Mouse (Mus musculus): ENCODE results near the gene Gm21970. TPM values are rescaled to one million over a fixed set of nuclear protein-coding genes. Genes with fewer than 3 reads are reported as not detected.
A peak's percentile ranks its signal among the peaks of the same experiment; 100 is the strongest.

Gm21970 gene
- polyA plus RNA-seq, 1 experiment from 2014 or later = not detected

DNA sequence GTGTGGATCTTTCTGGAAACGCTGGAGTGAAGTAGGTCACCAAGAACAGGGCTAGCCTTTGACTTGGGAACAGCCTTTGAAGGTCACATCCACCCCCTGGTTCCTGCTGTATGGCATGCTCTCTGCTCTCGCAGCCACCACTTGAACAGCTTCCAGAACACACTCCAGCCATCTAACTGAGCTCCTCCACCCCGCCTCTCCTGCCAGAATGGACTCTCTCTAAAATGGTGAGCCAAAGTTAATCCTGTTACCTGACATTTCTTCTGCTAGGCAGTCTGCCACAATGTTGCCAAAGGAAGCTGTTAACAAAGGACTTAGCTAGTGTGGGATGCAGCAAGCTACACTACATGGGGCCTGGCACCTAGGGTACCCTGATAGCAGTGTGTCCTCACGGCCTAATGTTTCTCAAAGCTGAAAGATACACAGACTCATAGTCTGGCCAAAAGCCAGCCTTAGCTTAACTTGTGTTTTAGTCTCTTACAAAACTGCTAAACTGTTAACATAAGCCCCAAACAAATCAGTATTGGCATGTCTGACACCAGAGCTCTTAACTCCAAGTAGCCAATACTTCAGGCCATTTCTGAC is 3.4 kb downstream of the Gm21970 start:
- H3K36me3 ChIP-seq = peaks cover 36% of the 10 kb centered on the region

GRCm38 (mm10) chr16:91395633-91396392 is 4.3 kb downstream of the Gm21970 start:
- Histone ChIP-seq H3K9me3 (replicated peaks) (no peaks in the 10 kb centered on the region), H3K4me2 (replicated peaks) (no peak overlapping the region), H3K27ac (no peak overlapping the region), H3K4me1 (no peaks in the 10 kb centered on the region), H3K36me3 (peaks cover 33% of the 10 kb centered on the region), H3K4me3 (no peak overlapping the region), H3K27me3 (no peaks in the 10 kb centered on the region), H3K9ac (no peak overlapping the region)
- 63% methylated on average over 8 of the region's 8 CpGs for WGBS
- ATAC-seq (ENCODE audit: low FRiP score) = no peak

More for the DNA sequence above, 3.4 kb downstream of the Gm21970 start:
- Histone ChIP-seq H3K4me1 (no peaks in the 10 kb centered on the region), H3K27ac (no peak overlapping the region), H3K27me3 (no peaks in the 10 kb centered on the region), H3K9me3 (replicated peaks) (no peaks in the 10 kb centered on the region), H3K4me3 (no peak overlapping the region), H3K9ac (0 out of 2 replicates have a peak overlapping the region, but pooled peaks have one; percentile 13), H3K4me2 (replicated peaks) (no peak overlapping the region)
- no peak for ATAC-seq (ENCODE audit: low FRiP score)
- WGBS = 83% methylated on average over 4 of the region's 4 CpGs

DNA sequence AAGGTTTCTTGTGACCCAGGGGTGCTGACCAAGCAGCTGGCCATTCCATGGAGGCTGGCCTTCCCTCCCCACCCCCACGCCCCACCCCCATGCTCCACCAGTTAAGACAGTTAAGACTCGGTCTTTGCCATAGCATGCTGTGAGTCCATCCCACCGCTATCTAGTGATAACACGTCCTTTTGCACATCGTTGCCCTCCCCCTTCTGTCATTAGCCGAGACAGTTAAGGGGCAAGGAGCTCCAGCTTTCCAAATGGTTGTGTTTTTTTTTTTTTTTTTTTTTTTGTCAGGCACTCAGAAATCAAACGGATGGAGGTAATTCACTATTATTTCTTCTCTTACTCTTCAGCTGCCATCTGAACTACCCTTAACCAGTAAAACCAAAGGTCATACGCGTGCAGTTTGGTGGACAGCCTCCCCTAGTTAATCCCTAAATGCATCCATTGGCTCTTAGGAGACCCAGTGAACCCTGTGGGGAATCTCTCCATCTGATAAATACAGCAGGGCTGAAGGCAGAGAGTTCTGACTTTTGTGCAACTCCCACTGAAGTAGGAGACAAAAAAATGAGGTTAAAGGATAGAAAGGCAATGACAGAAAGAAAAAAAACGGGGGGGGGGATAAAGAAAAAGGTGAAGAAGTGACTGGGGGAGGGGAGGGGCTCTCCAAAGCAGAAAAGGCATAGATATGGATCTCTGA is 5.5 kb downstream of the Gm21970 start:
- H3K36me3 ChIP-seq = peaks cover 29% of the 10 kb centered on the region
- no peak for ATAC-seq (ENCODE audit: low FRiP score)
- whole genome bisulfite sequencing = 78% methylated on average over 10 of the region's 10 CpGs

DNA sequence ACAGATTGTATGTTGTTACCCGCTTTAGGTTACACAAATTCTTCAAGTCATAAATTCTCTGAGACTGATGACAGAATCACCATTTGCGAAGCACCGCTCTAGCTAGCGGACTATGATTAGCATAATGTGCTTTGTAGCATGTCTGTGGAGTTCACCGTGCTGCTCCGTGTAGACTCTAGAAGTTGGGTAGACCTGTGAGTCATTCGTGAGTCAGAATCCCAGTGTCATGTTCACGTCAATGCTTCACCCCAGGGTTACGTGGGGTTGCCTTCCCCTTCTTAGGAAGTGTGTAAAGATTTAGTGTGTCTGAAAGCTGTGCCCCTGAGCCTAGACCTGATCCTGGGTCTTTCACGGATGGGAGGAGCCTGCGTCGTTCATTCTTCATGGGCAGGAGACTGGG is 6.5 kb downstream of the Gm21970 start:
- Histone ChIP-seq H3K9ac (no peak overlapping the region), H3K27me3 (no peaks in the 10 kb centered on the region), H3K9me3 (replicated peaks) (no peaks in the 10 kb centered on the region), H3K36me3 (peaks cover 20% of the 10 kb centered on the region), H3K4me2 (replicated peaks) (no peak overlapping the region), H3K4me3 (no peak overlapping the region), H3K27ac (no peak overlapping the region), H3K4me1 (no peaks in the 10 kb centered on the region)
- 91% methylated on average over 12 of the region's 12 CpGs for WGBS
- no peak for ATAC-seq (ENCODE audit: low FRiP score)

More for the DNA sequence above, 5.5 kb downstream of the Gm21970 start:
- Histone ChIP-seq H3K9me3 (replicated peaks) (no peaks in the 10 kb centered on the region), H3K27ac (no peak overlapping the region), H3K4me1 (no peaks in the 10 kb centered on the region), H3K27me3 (no peaks in the 10 kb centered on the region), H3K4me2 (replicated peaks) (no peak overlapping the region), H3K9ac (no peak overlapping the region), H3K4me3 (no peak overlapping the region)

DNA sequence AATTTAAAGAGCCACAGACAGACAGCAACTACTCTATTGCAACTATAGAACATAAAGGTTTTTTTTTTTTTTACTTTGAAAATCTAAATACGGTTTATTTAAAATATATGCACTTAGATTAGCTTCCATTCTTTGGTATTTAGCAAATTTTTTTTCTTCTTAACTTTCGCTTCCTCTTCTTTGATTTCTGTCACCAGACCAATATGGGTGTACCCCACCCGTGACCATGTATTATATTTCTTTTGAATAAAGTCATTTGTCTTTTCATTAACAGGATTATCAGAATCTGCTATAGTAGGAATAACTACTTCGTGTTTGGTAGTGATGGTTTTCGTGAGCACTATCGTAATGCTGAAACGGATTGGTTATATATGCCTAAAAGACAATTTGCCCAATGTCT is 7.4 kb downstream of the Gm21970 start:
- ATAC-seq (ENCODE audit: low FRiP score) = no peak
- H3K4me3 ChIP-seq = no peak overlapping the region
- WGBS = 92% methylated on average over 7 of the region's 7 CpGs
- H3K27me3 ChIP-seq = no peaks in the 10 kb centered on the region
- H3K4me2 ChIP-seq (replicated peaks) = no peak overlapping the region
- no peaks in the 10 kb centered on the region for H3K9me3 ChIP-seq (replicated peaks)
- no peak overlapping the region for H3K27ac ChIP-seq
- no peak overlapping the region for H3K9ac ChIP-seq
- H3K36me3 ChIP-seq = peaks cover 22% of the 10 kb centered on the region
- no peaks in the 10 kb centered on the region for H3K4me1 ChIP-seq

GRCm38 (mm10) chr16:91401569-91402165 is 10.1 kb downstream of the Gm21970 start:
- Histone ChIP-seq H3K36me3 (peaks cover 12% of the 10 kb centered on the region), H3K4me2 (replicated peaks) (no peak overlapping the region), H3K9me3 (replicated peaks) (no peaks in the 10 kb centered on the region), H3K27ac (no peak overlapping the region), H3K4me1 (peaks cover 7% of the 10 kb centered on the region), H3K9ac (no peak overlapping the region), H3K4me3 (no peak overlapping the region), H3K27me3 (peaks cover 2% of the 10 kb centered on the region; the same call in 1 of the 2 replicates)
- WGBS = 89% methylated on average over 6 of the region's 6 CpGs
- ATAC-seq (ENCODE audit: low FRiP score) = no peak

GRCm38 (mm10) chr16:91403784-91404183 is 12.3 kb downstream of the Gm21970 start:
- H3K27me3 ChIP-seq = peaks cover 7% of the 10 kb centered on the region; the same call in 1 of the 2 replicates
- H3K9ac ChIP-seq = no peak overlapping the region
- H3K9me3 ChIP-seq (replicated peaks) = no peaks in the 10 kb centered on the region
- H3K27ac ChIP-seq = no peak overlapping the region
- 81% methylated on average over 9 of the region's 9 CpGs for WGBS
- H3K4me2 ChIP-seq (replicated peaks) = no peak overlapping the region
- peaks cover 10% of the 10 kb centered on the region for H3K4me1 ChIP-seq
- ATAC-seq (ENCODE audit: low FRiP score) = no peak
- peaks cover 12% of the 10 kb centered on the region; the same call in 1 of the 2 replicates for H3K36me3 ChIP-seq
- no peak overlapping the region for H3K4me3 ChIP-seq

DNA sequence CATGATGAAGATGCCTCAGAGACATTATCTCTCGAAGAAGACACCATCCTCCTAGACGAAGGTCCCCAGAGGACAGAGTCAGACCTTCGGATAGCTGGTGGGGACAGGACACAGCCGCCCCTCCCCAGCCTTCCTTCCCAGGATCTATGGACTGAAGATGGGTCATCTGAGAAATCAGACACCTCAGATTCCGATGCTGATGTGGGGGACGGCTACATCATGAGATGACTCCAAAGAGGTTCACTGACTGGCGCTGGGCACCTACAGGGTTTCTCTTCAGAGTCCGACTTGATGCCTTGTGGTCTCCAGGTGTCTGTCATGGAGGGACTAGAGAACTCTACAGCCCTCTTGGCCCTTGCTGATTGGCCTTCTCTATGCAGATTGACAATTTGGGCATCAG is 12.7 kb downstream of the Gm21970 start:
- ATAC-seq (ENCODE audit: low FRiP score) = no peak
- 91% methylated on average over 8 of the region's 8 CpGs for WGBS
- no peak overlapping the region for H3K4me2 ChIP-seq (replicated peaks)

GRCm38 (mm10) chr16:91404828-91405577 is 13.5 kb downstream of the Gm21970 start:
- Histone ChIP-seq H3K4me1 (peaks cover 10% of the 10 kb centered on the region), H3K36me3 (peaks cover 12% of the 10 kb centered on the region; the same call in 1 of the 2 replicates), H3K27me3 (peaks cover 7% of the 10 kb centered on the region; the same call in 1 of the 2 replicates), H3K9me3 (replicated peaks) (no peaks in the 10 kb centered on the region), H3K4me2 (replicated peaks) (no peak overlapping the region), H3K27ac (no peak overlapping the region), H3K9ac (no peak overlapping the region), H3K4me3 (no peak overlapping the region)
- ATAC-seq (ENCODE audit: low FRiP score) = no peak
- 75% methylated on average over 10 of the region's 10 CpGs for WGBS

More for the DNA sequence above, 12.7 kb downstream of the Gm21970 start:
- peaks cover 12% of the 10 kb centered on the region; the same call in 1 of the 2 replicates for H3K36me3 ChIP-seq
- H3K27me3 ChIP-seq = peaks cover 7% of the 10 kb centered on the region; the same call in 1 of the 2 replicates
- no peak overlapping the region for H3K27ac ChIP-seq
- no peak overlapping the region for H3K9ac ChIP-seq
- H3K4me3 ChIP-seq = no peak overlapping the region
- peaks cover 10% of the 10 kb centered on the region for H3K4me1 ChIP-seq
- H3K9me3 ChIP-seq (replicated peaks) = no peaks in the 10 kb centered on the region

GRCm38 (mm10) chr16:91405640-91406584 is 14.4 kb downstream of the Gm21970 start, which contains the start of gene Il10rb:
Gene Il10rb (plus strand): TSS chr16:91406164.
- peak; percentile 74 for ATAC-seq (ENCODE audit: low FRiP score)
- H3K4me2 ChIP-seq (replicated peaks) = peak within 1 kb of the TSS; percentile 99
- H3K27me3 ChIP-seq = peaks cover 7% of the 10 kb centered on the region; the same call in 1 of the 2 replicates
- 0 out of 2 replicates have a peak within 1 kb of the TSS, but pooled peaks have one; percentile 7 for H3K27ac ChIP-seq
- H3K36me3 ChIP-seq = peaks cover 12% of the 10 kb centered on the region; the same call in 1 of the 2 replicates
- H3K9ac ChIP-seq = peak within 1 kb of the TSS; percentile 71
- no peaks in the 10 kb centered on the region for H3K9me3 ChIP-seq (replicated peaks)
- peaks cover 10% of the 10 kb centered on the region for H3K4me1 ChIP-seq
- 6% methylated on average over 47 of the region's 51 CpGs for WGBS
- peak within 1 kb of the TSS; percentile 64 for H3K4me3 ChIP-seq

Data from hindbrain, embryonic 12.5 days (tissue).